Mouse (Mus musculus) CH12.LX (cell line): ENCODE results near the gene Dbndd2.

Source experiments
- MAX ChIP-seq: IDR thresholded peaks from 2 replicates; pipeline ENCODE4 v1.6.1; 2011; ENCODE audit warnings: low read length, improper control_type of control experiment
- POLR2A ChIP-seq: IDR thresholded peaks from 2 replicates; pipeline ENCODE4 v1.6.1; 2011; ENCODE audit warnings: low read depth, mild to moderate bottlenecking, improper control_type of control experiment, low read length
- POLR2AphosphoS2 ChIP-seq: IDR thresholded peaks from 2 replicates; pipeline ENCODE4 v1.6.1; 2011; ENCODE audit warnings: low read depth, low read length, improper control_type of control experiment
- RCOR1 ChIP-seq: conservative IDR thresholded peaks from 2 replicates; pipeline ENCODE4 v1.6.1; 2012; ENCODE audit warnings: low read depth, mild to moderate bottlenecking, inconsistent platforms, low read length, improper control_type of control experiment
- USF1 ChIP-seq: IDR thresholded peaks from 2 replicates; pipeline ENCODE4 v1.6.1; 2014; ENCODE audit warnings: low read depth, mild to moderate bottlenecking, inconsistent platforms, low read length, improper control_type of control experiment
- ZNF384 ChIP-seq: IDR thresholded peaks from 2 replicates; pipeline ENCODE4 v1.6.1; 2012; ENCODE audit warnings: low read depth, low read length, improper control_type of control experiment, inconsistent platforms

- no peak for TF ChIP-seq POLR2A
- TF ChIP-seq RCOR1 = no peak
- TF ChIP-seq POLR2AphosphoS2 = no peak
- no peak for TF ChIP-seq USF1
- TF ChIP-seq ZNF384 = no peak
- no peak for TF ChIP-seq MAX
These were observed 1.9 kb downstream of the Dbndd2 start for GRCm38 (mm10) chr2:164487812-164488211.
